Mouse (Mus musculus): ENCODE data around the gene Mtf1.
A peak's percentile ranks its signal among the peaks of the same experiment; 100 is the strongest.

Gene Mtf1

GRCm38 (mm10) chr4:124850933-124851658 is 49.2 kb downstream of the Mtf1 start, which contains the start of gene 1110065P20Rik:
Gene 1110065P20Rik, minus strand, starts transcription at chr4:124851196.
- peak; percentile 64 to 70 for DNase-seq (ENCODE audit: low spot score in 2 of 2)

- no peak for DNase-seq (ENCODE audit: low spot score in 2 of 2)
Measured at GRCm38 (mm10) chr4:124856294-124856693, 54.4 kb downstream of the Mtf1 start.

GRCm38 (mm10) chr4:124858370-124858769 is 56.5 kb downstream of the Mtf1 start:
- no peak for DNase-seq (ENCODE audit: low spot score in 2 of 2)

GRCm38 (mm10) chr4:124860446-124860845 is 58.5 kb downstream of the Mtf1 start:
- DNase-seq (ENCODE audit: low spot score in 2 of 2), result peak; percentile 25 to 51

- no peak for DNase-seq (ENCODE audit: low spot score in 2 of 2)
Measured at GRCm38 (mm10) chr4:124861283-124862188, 59.6 kb downstream of the Mtf1 start, which contains the start of gene Maneal. Gene Maneal, minus strand, starts transcription at chr4:124862171.

GRCm38 (mm10) chr4:124872719-124873118 is 70.8 kb downstream of the Mtf1 start:
- no peak for DNase-seq (ENCODE audit: low spot score in 2 of 2)

- DNase-seq (ENCODE audit: low spot score in 2 of 2), result no peak
Measured at GRCm38 (mm10) chr4:124880599-124880998, 78.7 kb downstream of the Mtf1 start, which contains the start of gene Epha10. Gene Epha10, plus strand, starts transcription at chr4:124880899.

- no peak for DNase-seq (ENCODE audit: low spot score in 2 of 2)
Measured at GRCm38 (mm10) chr4:124881341-124881908, 79.5 kb downstream of the Mtf1 start.

GRCm38 (mm10) chr4:124882151-124882729 is 80.3 kb downstream of the Mtf1 start:
- peak in 1 of 2 experiments; percentile 24 for DNase-seq (ENCODE audit: low spot score in 2 of 2)

- no peak for DNase-seq (ENCODE audit: low spot score in 2 of 2)
Measured at GRCm38 (mm10) chr4:124888702-124889101, 86.8 kb downstream of the Mtf1 start.

- no peak for DNase-seq (ENCODE audit: low spot score in 2 of 2)
Measured at GRCm38 (mm10) chr4:124889935-124890334, 88.0 kb downstream of the Mtf1 start.

GRCm38 (mm10) chr4:124890831-124891230 is 88.9 kb downstream of the Mtf1 start:
- DNase-seq (ENCODE audit: low spot score in 2 of 2), result no peak

GRCm38 (mm10) chr4:124893769-124894168 is 91.9 kb downstream of the Mtf1 start:
- no peak for DNase-seq (ENCODE audit: low spot score in 2 of 2)

- peak in 1 of 2 experiments; percentile 5 for DNase-seq (ENCODE audit: low spot score in 2 of 2)
Measured at GRCm38 (mm10) chr4:124894508-124895428, 92.9 kb downstream of the Mtf1 start.

- no peak for DNase-seq (ENCODE audit: low spot score in 2 of 2)
Measured at GRCm38 (mm10) chr4:124898428-124898827, 96.5 kb downstream of the Mtf1 start.

All from urinary bladder, adult 18-20 months (tissue).